Mouse (Mus musculus): ENCODE results near the gene Pgf.

GRCm38 (mm10) chr12:85121806-85122459 is 55.7 kb downstream of the Pgf start:
- no peak for TF ChIP-seq CTCF (IDR thresholded peaks at IDR 0.05; ENCODE audit: low read depth)
- TF ChIP-seq EP300 (IDR thresholded peaks at IDR 0.05; ENCODE audit: low read depth) = no peak

Data from liver, embryonic 14.5 days (tissue).